Mouse (Mus musculus) hindbrain, postnatal 0 days (tissue): ENCODE data around the gene Tbl3. TPM values are rescaled to one million over a fixed set of nuclear protein-coding genes. Genes with fewer than 3 reads are reported as not detected.

Source experiments
- ATAC-seq: fragments of 200-750 bp; cut with Nextera tagmentation; 2 replicates; pipeline ENCODE4 v1.8.0; 2017; ENCODE audit warnings: mild to moderate bottlenecking, moderate TSS enrichment, moderate library complexity
- DNase-seq: peaks from one replicate; pipeline ENCODE4 v3.0.0-alpha.2; 2015; ENCODE audit warnings: low spot score
- H3K27ac ChIP-seq: fragments of 300-500 bp; sonication (generic); 2 replicates; pipeline ENCODE4 v1.5.1; 2014; ENCODE audit warnings: mild to moderate bottlenecking
- H3K27me3 ChIP-seq: fragments of 300-500 bp; sonication (generic); 2 replicates; pipeline ENCODE4 v1.6.1; 2014; ENCODE audit warnings: low read length, mixed read lengths; ENCODE audit not compliant: insufficient read depth
- H3K36me3 ChIP-seq: fragments of 300-500 bp; sonication (generic); 2 replicates; pipeline ENCODE4 v1.6.1; 2014; ENCODE audit warnings: low read length, mixed read lengths; ENCODE audit not compliant: insufficient read depth
- H3K4me1 ChIP-seq: fragments of 300-500 bp; sonication (generic); 2 replicates; pipeline ENCODE4 v1.6.1; 2014; ENCODE audit warnings: antibody characterized with exemption, low read length, mixed read lengths; ENCODE audit not compliant: insufficient read depth
- H3K4me2 ChIP-seq: fragments of 300-500 bp; sonication (generic); 2 replicates; pipeline ENCODE4 v1.6.1; 2014; ENCODE audit warnings: low read depth, mild to moderate bottlenecking, low read length, moderate library complexity, mixed read lengths
- H3K4me3 ChIP-seq: fragments of 300-500 bp; sonication (generic); 2 replicates; pipeline ENCODE4 v1.5.1; 2014; ENCODE audit warnings: low read length
- H3K9ac ChIP-seq: fragments of 300-500 bp; sonication (generic); replicated peaks from 2 replicates; pipeline ENCODE4 v1.6.1; 2014; ENCODE audit warnings: mild to moderate bottlenecking, low read length, moderate library complexity, mixed read lengths
- H3K9me3 ChIP-seq: fragments of 300-500 bp; sonication (generic); 2 replicates; pipeline ENCODE4 v1.6.1; 2016; ENCODE audit warnings: low read length, mixed read lengths
- CTCF ChIP-seq: IDR thresholded peaks from 2 replicates; pipeline ENCODE4 v1.5.1; 2016; ENCODE audit warnings: antibody characterized with exemption, control low read depth, low read depth
- WGBS: fragments of 180-500 bp; shearing (Covaris S2); extraction: QIAGEN DNeasy Blood & Tissue Kit; methylation state at CpG from one replicate; pipeline ENCODE4 v1.1.7; 2014; 5-methylcytosine and 5-hydroxymethylcytosine counted together
- polyA plus RNA-seq: library from polyadenylated mRNA; unstranded; fragments of >200 nt; fragmentation: Nextera tagmentation; extraction: Ambion mirVana; gene quantifications from 2 replicates; pipeline ENCODE4 v1.2.1, GENCODE M21; 2015
- total RNA-seq: library from RNA; depleted of rRNA; stranded (reverse); fragments of >200 nt; gene quantifications from 2 replicates; pipeline ENCODE4 v1.2.3, GENCODE M21; 2014; rRNA removed

Gene Tbl3
- total and polyA plus RNA-seq, 2 experiments from 2014 or later: 49.2 to 53.2 TPM

- under 1% methylated on average over 30 of the region's 41 CpGs for WGBS
- Histone ChIP-seq H3K4me1 (peaks cover 4% of the 10 kb centered on the region; the same call in 1 of the 2 replicates), H3K36me3 (no peaks in the 10 kb centered on the region), H3K9me3 (no peaks in the 10 kb centered on the region), H3K4me2 (peak within 1 kb of the TSS; percentile 86), H3K27ac (peak within 1 kb of the TSS; percentile 83), H3K9ac (peak within 1 kb of the TSS; percentile 90), H3K4me3 (peak within 1 kb of the TSS; percentile 58), H3K27me3 (no peaks in the 10 kb centered on the region)
- peak; percentile 50 for ATAC-seq
- TF ChIP-seq CTCF: no peak
- peak; percentile 68 for DNase-seq
These were observed 57.3 kb downstream of the Tbl3 start, which contains the start of gene Slc9a3r2 for GRCm38 (mm10) chr17:24650070-24650616. Gene Slc9a3r2 (minus strand): TSS chr17:24650327.

GRCm38 (mm10) chr17:24649581-24650069, 57.8 kb downstream of the Tbl3 start:
- Histone ChIP-seq H3K4me1 (peaks cover 4% of the 10 kb centered on the region; the same call in 1 of the 2 replicates), H3K4me3 (peak overlapping the region; percentile 58), H3K27ac (peak overlapping the region; percentile 83), H3K9me3 (no peaks in the 10 kb centered on the region), H3K4me2 (peak overlapping the region; percentile 86), H3K9ac (peak overlapping the region; percentile 90), H3K36me3 (no peaks in the 10 kb centered on the region), H3K27me3 (no peaks in the 10 kb centered on the region)
- DNase-seq: peak; percentile 50
- WGBS: 1% methylated on average over 33 of the region's 35 CpGs
- ATAC-seq: peak; percentile 64
- 0 out of 2 replicates have a peak, but pooled peaks have one; percentile 5 for TF ChIP-seq CTCF

GRCm38 (mm10) chr17:24648731-24649377, 58.6 kb downstream of the Tbl3 start:
- TF ChIP-seq CTCF: peak; percentile 27; the same call in 1 of the 2 replicates
- ATAC-seq: no peak
- Histone ChIP-seq H3K4me2 (peak overlapping the region; percentile 86), H3K9ac (peak overlapping the region; percentile 90; the same call in 1 of the 2 replicates), H3K4me3 (peak overlapping the region; percentile 58), H3K27ac (peak overlapping the region; percentile 83; the same call in 1 of the 2 replicates), H3K36me3 (no peaks in the 10 kb centered on the region), H3K27me3 (no peaks in the 10 kb centered on the region), H3K4me1 (peaks cover 4% of the 10 kb centered on the region; the same call in 1 of the 2 replicates), H3K9me3 (no peaks in the 10 kb centered on the region)
- 73% methylated on average over 10 of the region's 10 CpGs for WGBS
- peak; percentile 30 for DNase-seq

Other genes with a start within 250 kb of the Tbl3 start
Only the 30 nearest of the 32 such genes appear.
- 0.47 and 4.0 TPM in 2 replicates for gene Bricd5, start 233.8 kb downstream of the Tbl3 start, total RNA-seq
- 1.3 and 1.4 TPM in 2 replicates for gene Bricd5, start 233.8 kb downstream of the Tbl3 start, polyA plus RNA-seq
- 45.9 and 55.3 TPM in 2 replicates for gene Mlst8, start 228.6 kb downstream of the Tbl3 start, total RNA-seq
- gene Mlst8, start 228.6 kb downstream of the Tbl3 start, polyA plus RNA-seq: 26.3 and 26.4 TPM in 2 replicates
- gene Caskin1, start 219.1 kb downstream of the Tbl3 start, total RNA-seq: 152 and 163 TPM in 2 replicates
- gene Caskin1, start 219.1 kb downstream of the Tbl3 start, polyA plus RNA-seq: 42.1 and 43.7 TPM in 2 replicates
- 159 and 165 TPM in 2 replicates for gene Traf7, start 179.7 kb downstream of the Tbl3 start, total RNA-seq
- 64.0 and 66.1 TPM in 2 replicates for gene Traf7, start 179.7 kb downstream of the Tbl3 start, polyA plus RNA-seq
- gene Rab26, start 173.4 kb downstream of the Tbl3 start, total RNA-seq: 2.7 and 4.0 TPM in 2 replicates
- 10.6 and 14.7 TPM in 2 replicates for gene Rab26, start 173.4 kb downstream of the Tbl3 start, polyA plus RNA-seq
- gene Pkd1, start 157.8 kb downstream of the Tbl3 start, total RNA-seq: 87.9 and 99.2 TPM in 2 replicates
- gene Pkd1, start 157.8 kb downstream of the Tbl3 start, polyA plus RNA-seq: 14.9 and 16.0 TPM in 2 replicates
- gene Tsc2, start 75.0 kb downstream of the Tbl3 start, total RNA-seq: 98.0 and 114 TPM in 2 replicates
- 45.7 and 51.2 TPM in 2 replicates for gene Tsc2, start 75.0 kb downstream of the Tbl3 start, polyA plus RNA-seq
- gene Nthl1, start 75.0 kb downstream of the Tbl3 start, total RNA-seq: 4.2 and 5.6 TPM in 2 replicates
- 7.2 and 7.8 TPM in 2 replicates for gene Nthl1, start 75.0 kb downstream of the Tbl3 start, polyA plus RNA-seq
- 72.8 and 91.1 TPM in 2 replicates for gene Slc9a3r2, start 57.3 kb downstream of the Tbl3 start, total RNA-seq
- 57.6 and 60.6 TPM in 2 replicates for gene Slc9a3r2, start 57.3 kb downstream of the Tbl3 start, polyA plus RNA-seq
- 0.78 TPM in 1 of 2 replicates, not detected in the other for gene Npw, start 49.2 kb downstream of the Tbl3 start, total RNA-seq
- 0.65 and 0.81 TPM in 2 replicates for gene Npw, start 49.2 kb downstream of the Tbl3 start, polyA plus RNA-seq
- 40.9 and 47.0 TPM in 2 replicates for gene Zfp598, start 38.0 kb downstream of the Tbl3 start, total RNA-seq
- gene Zfp598, start 38.0 kb downstream of the Tbl3 start, polyA plus RNA-seq: 14.2 and 14.6 TPM in 2 replicates
- gene Syngr3, start 17.7 kb downstream of the Tbl3 start, total RNA-seq: 331 and 347 TPM in 2 replicates
- gene Syngr3, start 17.7 kb downstream of the Tbl3 start, polyA plus RNA-seq: 280 and 294 TPM in 2 replicates
- 21.1 and 26.1 TPM in 2 replicates for gene Gfer, start 11.5 kb downstream of the Tbl3 start, total RNA-seq
- 39.7 and 41.4 TPM in 2 replicates for gene Gfer, start 11.5 kb downstream of the Tbl3 start, polyA plus RNA-seq
- gene Noxo1, start 11.4 kb downstream of the Tbl3 start, total RNA-seq: 6.1 and 8.1 TPM in 2 replicates
- 1.4 and 2.2 TPM in 2 replicates for gene Noxo1, start 11.4 kb downstream of the Tbl3 start, polyA plus RNA-seq
- gene Rnf151, start 10.4 kb upstream of the Tbl3 start, total RNA-seq: not detected in 2 replicates
- not detected in 2 replicates for gene Rnf151, start 10.4 kb upstream of the Tbl3 start, polyA plus RNA-seq
- 2,181 and 2,600 TPM in 2 replicates for gene Rps2, start 10.5 kb upstream of the Tbl3 start, total RNA-seq
- gene Rps2, start 10.5 kb upstream of the Tbl3 start, polyA plus RNA-seq: 809 and 820 TPM in 2 replicates
- 135 and 157 TPM in 2 replicates for gene Ndufb10, start 16.8 kb upstream of the Tbl3 start, total RNA-seq
- 353 and 356 TPM in 2 replicates for gene Ndufb10, start 16.8 kb upstream of the Tbl3 start, polyA plus RNA-seq
- 1.3 TPM in 1 of 2 replicates, not detected in the other for gene Rpl3l, start 20.2 kb upstream of the Tbl3 start, total RNA-seq
- gene Rpl3l, start 20.2 kb upstream of the Tbl3 start, polyA plus RNA-seq: 0.41 and 0.52 TPM in 2 replicates
- gene Msrb1, start 29.0 kb upstream of the Tbl3 start, total RNA-seq: 17.0 and 19.6 TPM in 2 replicates
- 22.7 and 25.5 TPM in 2 replicates for gene Msrb1, start 29.0 kb upstream of the Tbl3 start, polyA plus RNA-seq
- not detected in 2 replicates for gene Hs3st6, start 45.3 kb upstream of the Tbl3 start, total RNA-seq
- gene Hs3st6, start 45.3 kb upstream of the Tbl3 start, polyA plus RNA-seq: 0.43 and 0.47 TPM in 2 replicates
- gene Meiob, start 96.6 kb upstream of the Tbl3 start, total RNA-seq: not detected in 2 replicates
- gene Meiob, start 96.6 kb upstream of the Tbl3 start, polyA plus RNA-seq: 0.10 TPM in 1 of 2 replicates, not detected in the other
- 64.8 and 93.5 TPM in 2 replicates for gene Hagh, start 132.5 kb upstream of the Tbl3 start, total RNA-seq
- gene Hagh, start 132.5 kb upstream of the Tbl3 start, polyA plus RNA-seq: 82.4 and 84.2 TPM in 2 replicates
- gene Fahd1, start 142.7 kb upstream of the Tbl3 start, total RNA-seq: 16.6 and 25.7 TPM in 2 replicates
- 20.2 and 22.2 TPM in 2 replicates for gene Fahd1, start 142.7 kb upstream of the Tbl3 start, polyA plus RNA-seq
- gene Igfals, start 158.3 kb upstream of the Tbl3 start, total RNA-seq: 0.52 TPM in 1 of 2 replicates, not detected in the other
- gene Igfals, start 158.3 kb upstream of the Tbl3 start, polyA plus RNA-seq: 0.18 and 0.29 TPM in 2 replicates
- gene Nubp2, start 178.7 kb upstream of the Tbl3 start, total RNA-seq: 35.7 and 52.7 TPM in 2 replicates
- gene Nubp2, start 178.7 kb upstream of the Tbl3 start, polyA plus RNA-seq: 63.5 and 65.0 TPM in 2 replicates
- gene Spsb3, start 179.0 kb upstream of the Tbl3 start, total RNA-seq: 122 and 135 TPM in 2 replicates
- gene Spsb3, start 179.0 kb upstream of the Tbl3 start, polyA plus RNA-seq: 90.6 and 94.9 TPM in 2 replicates
- 34.9 and 49.5 TPM in 2 replicates for gene Eme2, start 187.4 kb upstream of the Tbl3 start, total RNA-seq
- gene Eme2, start 187.4 kb upstream of the Tbl3 start, polyA plus RNA-seq: 21.4 and 24.3 TPM in 2 replicates
- gene Mrps34, start 187.5 kb upstream of the Tbl3 start, total RNA-seq: 37.8 and 58.3 TPM in 2 replicates
- 124 and 136 TPM in 2 replicates for gene Mrps34, start 187.5 kb upstream of the Tbl3 start, polyA plus RNA-seq
- gene Nme3, start 188.8 kb upstream of the Tbl3 start, total RNA-seq: 66.1 and 67.0 TPM in 2 replicates
- 92.6 and 95.1 TPM in 2 replicates for gene Nme3, start 188.8 kb upstream of the Tbl3 start, polyA plus RNA-seq
- gene Mapk8ip3, start 229.3 kb upstream of the Tbl3 start, total RNA-seq: 165 and 177 TPM in 2 replicates
- 62.0 and 62.4 TPM in 2 replicates for gene Mapk8ip3, start 229.3 kb upstream of the Tbl3 start, polyA plus RNA-seq